Mouse (Mus musculus) gastrocnemius, postnatal 25 days (tissue): Measurements from ENCODE around the gene Il1rapl2. TPM values are rescaled to one million over a fixed set of nuclear protein-coding genes. Genes with fewer than 3 reads are reported as not detected.

ENCODE experiments used
- DNase-seq: peaks from one replicate; pipeline ENCODE4 v3.0.0; 2022
- long read RNA-seq, 2 experiments: library from polyadenylated mRNA; stranded (forward); transcript quantifications; one replicate each; pipeline ENCODE4 v2.0.0; 2021
- total RNA-seq, 2 experiments: library from RNA; stranded (reverse); gene quantifications; 1 replicate in 1 of 2; 2 replicates in 1 of 2; pipeline ENCODE4 v1.2.3; 2021

Gene Il1rapl2
- not detected for total RNA-seq
- long read RNA-seq, experiment 1, result 0 reads
- long read RNA-seq, experiment 2, result 0 reads

GRCm38 (mm10) chrX:137570321-137571195 is at the start of gene Il1rapl2:
Gene Il1rapl2 (plus strand): TSS chrX:137570608.
- DNase-seq, result no peak

- DNase-seq, result no peak
Measured at GRCm38 (mm10) chrX:137548348-137548747, 22.1 kb upstream of the Il1rapl2 start.

DNA sequence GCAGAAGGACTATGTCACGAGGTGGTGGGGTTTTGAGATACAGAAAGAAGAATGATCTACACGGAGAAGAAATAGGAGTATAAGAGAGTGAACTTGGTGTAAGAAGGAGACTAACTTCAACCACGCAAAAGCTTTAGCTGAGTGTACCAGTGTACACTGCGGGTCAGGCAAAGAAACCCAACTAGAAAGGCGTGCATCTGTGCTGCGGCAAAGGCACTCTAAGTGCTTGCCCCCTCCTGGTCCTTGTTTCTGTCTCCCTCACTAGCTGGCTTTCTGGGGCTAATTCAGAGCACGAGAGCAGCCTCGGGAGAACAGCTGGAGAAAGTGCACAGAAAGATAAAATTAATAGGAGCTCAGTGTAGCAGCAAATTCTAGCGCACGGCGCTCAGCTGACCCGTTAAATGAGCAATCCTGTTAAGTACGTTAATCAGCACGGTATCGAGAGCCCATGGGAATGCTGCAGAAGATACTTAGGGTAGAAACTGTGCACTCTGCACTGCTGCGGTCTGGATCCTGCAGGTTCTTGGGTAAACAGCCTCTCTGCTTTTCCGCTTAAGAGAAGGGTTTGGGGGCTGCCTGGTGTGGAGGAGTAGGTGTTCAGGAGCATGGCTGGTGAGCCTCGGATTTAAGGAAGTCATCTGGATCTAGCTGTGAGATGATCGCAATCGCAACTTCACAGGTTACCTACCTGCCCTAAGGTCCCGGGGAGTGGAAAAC is 778 bp upstream of the Il1rapl2 start:
- DNase-seq, result no peak

DNA sequence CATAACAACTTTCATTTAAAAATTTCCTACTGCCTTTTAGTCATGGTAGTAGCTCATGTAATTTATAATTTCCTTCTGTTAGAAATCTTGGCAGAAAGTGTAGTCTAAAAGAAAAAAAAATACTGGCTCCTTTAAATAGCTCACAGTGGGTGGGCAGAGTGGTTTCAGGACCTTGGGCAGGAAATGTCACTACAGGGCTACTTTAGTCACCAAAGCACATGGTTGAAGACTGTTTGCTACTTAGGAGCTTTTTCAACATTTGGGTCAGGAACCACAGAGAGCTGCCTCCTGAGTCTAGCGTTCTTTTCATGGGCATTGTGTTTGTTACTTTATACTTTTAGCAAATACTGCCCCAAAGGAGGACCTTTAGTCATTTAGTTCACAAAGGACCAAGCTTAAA is 12.2 kb downstream of the Il1rapl2 start:
- DNase-seq, result no peak

DNA sequence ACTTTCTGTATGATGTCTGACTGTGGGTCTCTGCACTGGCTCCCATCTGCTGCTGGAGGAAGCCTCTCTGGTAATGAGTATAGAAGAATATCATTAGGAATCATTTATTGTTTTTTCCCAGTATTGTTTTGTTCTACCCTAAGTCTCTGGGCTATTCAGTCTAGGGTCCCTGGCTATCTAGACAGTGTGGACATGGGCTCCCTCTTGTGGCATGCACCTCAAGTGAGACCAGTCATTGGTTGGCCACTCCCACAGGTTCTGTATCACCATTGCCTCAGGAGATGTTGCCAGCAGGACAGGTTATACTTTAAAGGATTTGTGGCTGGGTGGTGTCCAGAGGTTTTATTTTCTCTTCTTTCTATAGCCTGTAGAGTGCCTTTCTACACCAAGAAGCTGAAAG is 50.3 kb downstream of the Il1rapl2 start:
- DNase-seq, result no peak

GRCm38 (mm10) chrX:137667011-137667410 is 96.6 kb downstream of the Il1rapl2 start:
- no peak for DNase-seq

DNA sequence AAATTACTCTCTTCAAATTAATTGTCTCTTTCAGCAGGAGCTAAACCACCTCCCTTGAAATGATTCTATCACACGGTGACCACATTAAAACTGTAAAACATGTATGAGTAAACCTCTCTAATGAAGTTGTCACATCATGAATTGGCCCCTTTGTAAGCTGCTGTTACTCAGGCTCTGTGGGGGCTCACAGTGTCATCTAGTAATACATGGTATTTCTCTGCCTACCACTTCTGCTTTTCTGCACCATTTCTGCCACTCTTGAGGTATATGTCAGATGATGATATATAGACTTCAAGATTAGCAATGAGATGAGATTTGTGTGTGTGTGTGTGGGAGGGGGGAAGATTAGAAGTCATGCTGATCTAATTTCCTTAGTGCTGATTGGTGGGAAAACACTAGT is 117.6 kb downstream of the Il1rapl2 start:
- DNase-seq, result no peak

DNA sequence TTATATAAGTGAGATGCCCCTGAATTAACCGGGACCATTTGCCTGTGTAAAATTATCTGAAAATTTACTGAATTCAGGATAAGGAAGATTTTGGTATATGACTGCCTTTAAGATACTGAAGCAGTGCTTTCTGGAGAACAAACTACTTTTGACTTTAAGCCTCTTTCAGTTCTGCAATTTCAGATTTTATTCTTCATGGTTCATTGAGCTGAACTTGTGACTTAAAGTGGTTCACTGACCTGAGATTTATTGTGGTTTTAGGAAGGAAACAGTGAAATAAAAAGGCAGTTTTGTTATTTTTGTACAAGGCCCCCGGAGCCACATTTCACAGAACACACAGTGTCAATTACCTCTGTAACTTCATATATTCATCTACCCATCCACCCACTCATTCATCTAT is 129.6 kb downstream of the Il1rapl2 start:
- no peak for DNase-seq

DNA sequence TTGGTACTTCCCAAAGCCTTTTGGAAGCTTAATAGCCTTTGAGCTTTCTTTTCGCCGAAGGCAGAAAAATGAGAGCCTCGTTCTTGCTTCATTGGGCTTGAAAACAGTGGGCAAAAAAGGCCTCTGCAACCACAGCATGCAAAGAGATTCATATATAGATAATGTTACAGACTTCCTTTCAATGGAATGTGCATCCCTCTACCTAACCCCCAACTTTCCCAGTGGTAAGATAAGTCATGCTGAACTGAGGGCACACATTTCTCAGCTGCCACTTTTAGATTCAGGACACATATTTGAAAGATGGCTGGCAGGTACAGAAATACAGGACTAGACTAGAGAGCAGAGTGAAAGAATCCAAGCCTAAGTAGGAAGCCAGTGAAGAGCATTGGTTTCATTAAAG is 185.1 kb downstream of the Il1rapl2 start:
- no peak for DNase-seq

- no peak for DNase-seq
Measured at GRCm38 (mm10) chrX:137805484-137806200, 235.2 kb downstream of the Il1rapl2 start.

DNA sequence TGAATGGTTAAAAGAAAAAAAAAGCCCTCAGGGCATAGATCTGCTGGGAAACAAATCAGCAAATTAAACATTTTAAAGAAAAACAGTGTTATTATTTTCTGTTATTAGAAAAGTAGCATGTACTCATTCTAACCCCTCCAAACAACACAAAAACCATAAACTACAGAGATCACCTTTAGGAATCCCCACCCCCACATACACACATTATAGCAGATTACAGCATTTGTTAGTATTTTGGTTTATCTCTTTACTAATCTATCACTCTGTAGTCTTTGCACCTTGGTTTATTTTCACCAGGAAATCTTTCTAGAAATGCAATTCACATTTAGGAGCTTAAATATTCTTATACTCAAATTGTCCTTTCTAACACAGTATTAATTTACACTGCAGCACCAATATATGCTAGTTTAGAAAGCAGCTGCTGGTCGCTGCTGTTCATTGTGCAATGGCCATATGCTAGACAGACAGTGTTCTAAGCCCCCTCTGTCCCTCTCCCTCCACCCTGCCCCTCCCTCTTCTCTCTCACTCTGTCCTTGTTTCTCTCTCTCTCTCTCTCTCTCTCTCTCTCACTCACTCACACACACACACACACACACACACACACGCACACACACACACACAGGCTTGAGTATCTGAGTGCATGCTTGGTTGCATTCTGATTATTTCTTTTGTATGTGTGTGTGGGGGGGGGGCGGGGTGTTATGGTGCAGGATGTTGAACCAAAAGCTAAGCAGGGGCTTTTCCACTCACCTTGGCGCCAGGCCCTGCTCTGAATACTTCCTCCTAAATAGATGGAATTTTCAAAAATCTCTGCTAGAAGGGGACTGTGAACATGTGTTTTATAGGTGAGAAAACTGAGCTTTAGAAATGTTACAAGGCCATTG is 236.1 kb downstream of the Il1rapl2 start:
- no peak for DNase-seq

GRCm38 (mm10) chrX:137809526-137809925 is 239.1 kb downstream of the Il1rapl2 start:
- DNase-seq, result no peak

GRCm38 (mm10) chrX:137812151-137812550 is 241.7 kb downstream of the Il1rapl2 start:
- DNase-seq, result no peak

GRCm38 (mm10) chrX:137848936-137849335 is 278.5 kb downstream of the Il1rapl2 start:
- DNase-seq, result no peak

- no peak for DNase-seq
Measured at GRCm38 (mm10) chrX:137923490-137923889, 353.1 kb downstream of the Il1rapl2 start.

GRCm38 (mm10) chrX:137926835-137927234 is 356.4 kb downstream of the Il1rapl2 start:
- no peak for DNase-seq

- no peak for DNase-seq
Measured at GRCm38 (mm10) chrX:137947741-137948140, 377.3 kb downstream of the Il1rapl2 start.

DNA sequence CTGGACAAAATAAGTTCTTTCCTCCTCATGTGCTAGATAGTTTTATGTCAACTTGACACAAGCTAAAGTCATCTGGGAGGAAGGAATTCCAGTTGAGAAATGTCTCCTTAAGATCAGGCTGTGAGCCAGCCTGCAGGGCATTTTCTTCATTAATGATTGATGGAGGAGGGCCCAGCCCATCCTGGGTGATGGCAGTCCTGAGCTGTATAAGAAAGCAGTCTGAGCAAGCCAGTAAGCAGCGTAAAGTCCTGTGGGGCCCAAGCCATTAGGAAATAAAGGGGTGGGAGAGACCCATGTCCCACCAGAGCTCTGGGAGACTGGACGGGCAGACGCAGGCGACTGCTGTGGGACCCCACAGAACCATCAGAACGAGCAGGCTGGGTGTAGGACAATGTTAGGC is 400.9 kb downstream of the Il1rapl2 start:
- no peak for DNase-seq

DNA sequence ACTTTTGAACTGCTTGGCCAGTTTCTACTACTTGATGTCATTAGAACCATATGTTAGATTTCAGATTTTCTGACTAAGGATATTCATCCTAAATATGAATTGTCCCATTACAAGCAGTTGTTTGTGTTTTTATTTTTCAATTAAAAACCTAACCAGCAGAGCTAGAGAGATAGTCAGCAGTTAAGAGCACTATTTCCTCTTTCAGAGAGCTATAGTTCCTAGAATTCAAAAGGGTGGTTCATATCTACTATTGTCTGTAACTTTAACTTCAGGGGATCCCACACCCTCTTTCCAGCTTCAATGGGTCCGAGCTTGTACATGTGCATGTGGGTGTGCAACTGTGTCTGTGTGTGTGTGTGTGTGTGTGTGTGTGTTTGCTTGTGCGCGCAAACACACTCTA is 472.7 kb downstream of the Il1rapl2 start:
- DNase-seq, result no peak

- no peak for DNase-seq
Measured at GRCm38 (mm10) chrX:138103954-138104353, 533.5 kb downstream of the Il1rapl2 start.

DNA sequence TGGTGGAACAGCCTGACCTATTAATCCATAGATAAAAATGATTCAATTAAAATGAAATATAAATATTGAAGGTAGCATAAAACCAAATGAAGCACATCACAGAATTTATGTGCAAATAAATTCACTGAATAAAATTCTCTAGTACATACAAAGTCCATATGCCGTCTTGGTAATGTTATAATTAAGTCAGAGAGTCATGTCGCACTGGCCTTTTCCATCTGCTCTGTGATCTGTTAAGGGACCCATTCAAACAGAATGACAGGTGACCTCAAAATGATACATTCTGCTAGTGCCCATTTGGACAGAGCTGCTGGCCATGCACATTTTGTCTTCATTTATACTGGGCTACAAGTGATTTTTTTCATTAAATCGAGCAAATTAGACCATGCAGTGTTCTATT is 534.3 kb downstream of the Il1rapl2 start:
- no peak for DNase-seq

- DNase-seq, result no peak
Measured at GRCm38 (mm10) chrX:138170146-138170545, 599.7 kb downstream of the Il1rapl2 start.
